21 mouse cellular contexts compared by ENCODE assay signal in genomic region chr13:25220186-25220787, GRCm38 (mm10). TPM values are rescaled to one million over a fixed set of nuclear protein-coding genes. Genes with fewer than 3 reads are reported as not detected.
"Had no signal": no experiment of that assay in that cellular context is flagged by ENCODE, and none has a peak within 500 bp of the region (broad histone marks: within the 10 kb centered on the region; RNA-seq: fewer than 3 reads in every experiment).

No protein-coding gene starts in this region.

- H3K4me1 ChIP-seq: intestine, embryonic 15.5 days; limb, embryonic 15.5 days; liver, embryonic 12.5 days; midbrain, embryonic 10.5 days; neural tube, embryonic 12.5 days had no signal

- H3K36me3 ChIP-seq: intestine, embryonic 15.5 days; limb, embryonic 15.5 days; liver, embryonic 12.5 days; midbrain, embryonic 10.5 days; neural tube, embryonic 12.5 days had no signal

- H3K4me3 ChIP-seq: intestine, embryonic 15.5 days; layer of hippocampus, adult 2 months; limb, embryonic 15.5 days; liver, embryonic 12.5 days; midbrain, embryonic 10.5 days; neural tube, embryonic 12.5 days had no signal

- DNase-seq: kidney, postnatal 25 days; left cerebral cortex, postnatal 4 days; lung, embryonic 14.5 days; lung, postnatal 10 days; lung, postnatal 4 days; midbrain, embryonic 14.5 days; retina, postnatal 1 day; right cerebral cortex, postnatal 4 days; spleen, adult 18-20 months; thymus, adult 18-20 months; thymus, postnatal 14 days had no signal

- H3K4me2 ChIP-seq: intestine, embryonic 15.5 days; limb, embryonic 15.5 days; liver, embryonic 12.5 days; lung, embryonic 14.5 days; neural tube, embryonic 12.5 days had no signal

- H3K27me3 ChIP-seq: intestine, embryonic 15.5 days; limb, embryonic 15.5 days; liver, embryonic 12.5 days; neural tube, embryonic 12.5 days had no signal

- ATAC-seq: intestine, embryonic 15.5 days; liver, embryonic 12.5 days had no signal

- H3K27ac ChIP-seq: intestine, embryonic 15.5 days; layer of hippocampus, adult 2 months; limb, embryonic 15.5 days; liver, embryonic 12.5 days; midbrain, embryonic 10.5 days; neural tube, embryonic 12.5 days had no signal

- H3K9me3 ChIP-seq: intestine, embryonic 15.5 days; limb, embryonic 15.5 days; liver, embryonic 12.5 days; midbrain, embryonic 10.5 days; neural tube, embryonic 12.5 days had no signal

- H3K9ac ChIP-seq: intestine, embryonic 15.5 days; limb, embryonic 15.5 days; liver, embryonic 12.5 days; lung, embryonic 14.5 days; neural tube, embryonic 12.5 days had no signal

RNA-seq across cellular contexts. Expression of gene Nrsn1, which starts 50.0 kb away (rescaled TPM):
- total RNA-seq: megakaryocyte, adult 5-6 weeks; monocyte, adult 5-6 weeks; neutrophil, adult 5-6 weeks had no signal
- polyA plus RNA-seq: liver, embryonic 16.5 days had no signal
